Comparison of ENCODE assay signal across 9 mouse cellular contexts in the genomic region with DNA sequence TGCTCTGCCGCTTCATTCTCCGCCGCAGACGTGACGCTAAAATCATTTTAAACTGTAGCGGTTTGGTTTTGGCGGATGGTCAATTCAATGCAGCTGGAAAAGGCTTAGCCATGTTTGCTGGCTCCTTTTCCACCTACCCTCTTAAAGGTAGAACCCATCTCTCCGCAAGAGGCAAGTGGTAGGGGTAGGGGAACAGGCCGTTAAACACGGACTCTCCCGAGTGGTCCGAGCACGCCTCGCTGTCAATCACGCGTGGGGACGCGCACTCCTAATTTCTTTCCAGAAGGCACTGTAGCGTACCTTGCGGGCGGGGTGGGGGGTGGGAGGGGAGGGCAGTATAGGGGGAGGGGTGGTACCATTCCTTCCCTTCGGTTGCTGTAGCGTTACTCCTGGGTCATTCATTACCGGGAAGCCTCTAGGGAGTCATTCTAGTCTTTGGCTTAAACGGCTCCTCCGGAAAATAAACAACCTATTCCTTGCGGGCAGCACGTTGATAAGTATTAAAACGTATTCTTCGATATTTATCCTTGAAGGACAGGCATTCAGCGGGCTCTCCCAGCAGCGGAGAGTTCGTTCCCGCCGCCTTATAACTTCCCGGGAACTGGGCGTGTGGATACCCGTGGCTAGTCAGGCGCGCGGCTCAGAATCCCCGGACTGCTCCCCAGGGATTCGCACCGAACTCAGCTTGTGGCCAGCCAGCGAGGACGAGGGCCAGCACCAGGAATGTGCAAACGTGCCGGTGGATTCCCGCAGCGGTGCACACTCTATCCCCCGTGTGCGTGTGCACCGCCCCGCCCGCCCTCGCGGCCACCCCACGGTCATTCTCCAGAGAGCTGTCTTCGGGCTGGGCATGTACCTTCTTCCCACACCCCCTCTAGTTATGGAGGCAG. TPM values are rescaled to one million over a fixed set of nuclear protein-coding genes. Genes with fewer than 3 reads are reported as not detected.
DNase-seq lines count a peak whose midpoint lies in the region; ATAC-seq and TF ChIP-seq lines count a peak whose summit lies in the region.
"Had no signal": no experiment of that assay in that cellular context is flagged by ENCODE, and none has a peak within 500 bp of the region (broad histone marks: within the 10 kb centered on the region; RNA-seq: fewer than 3 reads in every experiment).

No protein-coding gene starts in this region.

- peak overlapping the region; percentile 94 for H3K4me2 ChIP-seq in hindbrain, embryonic 14.5 days (replicated peaks)
- peak overlapping the region; percentile 97 for H3K4me2 ChIP-seq in limb, embryonic 14.5 days (replicated peaks; ENCODE audit: low read depth, low read length, severe bottlenecking)

- H3K9me3 ChIP-seq in forebrain, embryonic 10.5 days, result no peaks in the 10 kb centered on the region
- no peaks in the 10 kb centered on the region for H3K9me3 ChIP-seq in hindbrain, embryonic 14.5 days (ENCODE audit: control insufficient read depth, low read length)
- H3K9me3 ChIP-seq in limb, embryonic 14.5 days (ENCODE audit: control insufficient read depth, low read length), result no peaks in the 10 kb centered on the region

- H3K4me3 ChIP-seq in forebrain, embryonic 10.5 days, result peak overlapping the region; percentile 68
- H3K4me3 ChIP-seq in hindbrain, embryonic 14.5 days (replicated peaks; ENCODE audit: low read length), result peak overlapping the region; percentile 85
- H3K4me3 ChIP-seq in limb, embryonic 14.5 days (replicated peaks; ENCODE audit: low read length), result peak overlapping the region; percentile 70

- H3K27ac ChIP-seq in forebrain, embryonic 10.5 days, result peak overlapping the region; percentile 89
- peak overlapping the region; percentile 89 for H3K27ac ChIP-seq in hindbrain, embryonic 14.5 days
- peak overlapping the region; percentile 82 for H3K27ac ChIP-seq in limb, embryonic 14.5 days (replicated peaks; ENCODE audit: low read depth, low read length)

- no peaks in the 10 kb centered on the region for H3K36me3 ChIP-seq in forebrain, embryonic 10.5 days (replicated peaks)
- no peaks in the 10 kb centered on the region for H3K36me3 ChIP-seq in hindbrain, embryonic 14.5 days (replicated peaks; ENCODE audit: control insufficient read depth, insufficient read depth)
- no peaks in the 10 kb centered on the region for H3K36me3 ChIP-seq in limb, embryonic 14.5 days (ENCODE audit: control insufficient read depth, insufficient read depth, low read length)

- no peak for TF ChIP-seq POLR2A in limb, embryonic 14.5 days (IDR thresholded peaks at IDR 0.05; ENCODE audit: borderline replicate concordance, extremely low read depth, insufficient read depth, insufficient read length)

- peaks cover 37% of the 10 kb centered on the region for H3K4me1 ChIP-seq in forebrain, embryonic 10.5 days
- H3K4me1 ChIP-seq in hindbrain, embryonic 14.5 days (replicated peaks; ENCODE audit: control insufficient read depth, insufficient read depth, low read length), result 0 out of 2 replicates have a peak, but pooled peaks cover 3% of the 10 kb centered on the region
- H3K4me1 ChIP-seq in limb, embryonic 14.5 days (ENCODE audit: control insufficient read depth, insufficient read depth, low read length), result peaks cover 10% of the 10 kb centered on the region; the same call in 1 of the 2 replicates

- peak overlapping the region; percentile 85 for H3K9ac ChIP-seq in hindbrain, embryonic 14.5 days
- peak overlapping the region; percentile 68 for H3K9ac ChIP-seq in limb, embryonic 14.5 days (ENCODE audit: low read depth, low read length, severe bottlenecking)

- under 1% methylated on average over 59 of the region's 59 CpGs for WGBS in forebrain, embryonic 10.5 days
- WGBS in hindbrain, embryonic 14.5 days, result 1% methylated on average over 59 of the region's 59 CpGs
- under 1% methylated on average over 59 of the region's 59 CpGs for WGBS in limb, embryonic 14.5 days

- DNase-seq in frontal cortex, postnatal 14 days (ENCODE audit: low spot score in 2 of 2), result peak; percentile 31 to 33
- DNase-seq in frontal cortex, adult 2 months (ENCODE audit: extremely low spot score in 1 of 2, low spot score in 1 of 2), result no peak
- peak; percentile 45 for DNase-seq in ZHBTc4 (ENCODE audit: low read depth, low spot score)
- DNase-seq in forebrain, embryonic 10.5 days (ENCODE audit: extremely low spot score, low spot score), result peak; percentile 61
- DNase-seq in hindbrain, embryonic 14.5 days (ENCODE audit: low spot score), result peak; percentile 64
- peak; percentile 61 for DNase-seq in limb, embryonic 14.5 days (ENCODE audit: low spot score)
- DNase-seq in retina, embryonic 14.5 days (ENCODE audit: low spot score), result peak; percentile 69
- no peak for DNase-seq in thymus, postnatal 10 days (ENCODE audit: low spot score in 2 of 2)

- peaks cover 39% of the 10 kb centered on the region for H3K27me3 ChIP-seq in forebrain, embryonic 10.5 days (ENCODE audit: poor library complexity, severe bottlenecking)
- H3K27me3 ChIP-seq in hindbrain, embryonic 14.5 days (ENCODE audit: control insufficient read depth, insufficient read depth, low read length), result no peaks in the 10 kb centered on the region
- H3K27me3 ChIP-seq in limb, embryonic 14.5 days (ENCODE audit: control insufficient read depth, insufficient read depth, low read length), result peaks cover 15% of the 10 kb centered on the region
- H3K27me3 ChIP-seq: CH12.LX had no signal

- ATAC-seq in hindbrain, embryonic 14.5 days (ENCODE audit: low FRiP score), result peak; percentile 19; the same call in 1 of the 2 replicates
- ATAC-seq in limb, embryonic 14.5 days (ENCODE audit: low FRiP score, low read depth), result 0 out of 2 replicates have a peak, but pooled peaks have one; percentile 4

RNA-seq across cellular contexts. Expression of gene Pcdh10, which starts 1.5 kb away (rescaled TPM):
- polyA plus RNA-seq in frontal cortex, adult 2 months (2012; rRNA removed), result 87.3 and 105 TPM in 2 replicates
- polyA plus RNA-seq in forebrain, embryonic 10.5 days (2016; fragmentation: Nextera tagmentation; extraction: Ambion mirVana), result 2.1 and 2.2 TPM in 2 replicates
- polyA plus RNA-seq in hindbrain, embryonic 14.5 days (2014; fragmentation: Nextera tagmentation; extraction: Ambion mirVana), result 23.8 and 26.2 TPM in 2 replicates
- polyA plus RNA-seq in limb, embryonic 14.5 days (2012; rRNA removed), result 28.1 and 36.5 TPM in 2 replicates
- 8.9 and 10.4 TPM in 2 replicates for polyA plus RNA-seq in limb, embryonic 14.5 days (2014; fragmentation: Nextera tagmentation; extraction: Ambion mirVana)

Comparison
In these comparisons a context has a peak if more than half of its experiments do, and no peak if none do; other contexts are left out.
1. DNase-seq: peak in frontal cortex, postnatal 14 days (2 of 2), ZHBTc4 (single experiment), forebrain, embryonic 10.5 days (single experiment), hindbrain, embryonic 14.5 days (single experiment), limb, embryonic 14.5 days (single experiment) and retina, embryonic 14.5 days (single experiment); none in frontal cortex, adult 2 months (0 of 2) and thymus, postnatal 10 days (0 of 2).
2. Peak in every context shown above with its lines, with median percentiles within 50 percentile points of each other: H3K27ac ChIP-seq and H3K4me3 ChIP-seq.